In genomic region chr6:115141446-115141845, GRCm38 (mm10) we compare ENCODE assay signal across 23 mouse cellular contexts. TPM values are rescaled to one million over a fixed set of nuclear protein-coding genes. Genes with fewer than 3 reads are reported as not detected.
"Had no signal": no experiment of that assay in that cellular context is flagged by ENCODE, and none has a peak within 500 bp of the region (broad histone marks: within the 10 kb centered on the region; RNA-seq: fewer than 3 reads in every experiment).

No protein-coding gene starts in this region.

- H3K27me3 ChIP-seq: intestine, embryonic 15.5 days had no signal

- H3K27ac ChIP-seq: gastrocnemius, adult 2 months; heart, embryonic 10.5 days; hindbrain, embryonic 10.5 days; hindbrain, embryonic 12.5 days; hindbrain, embryonic 14.5 days; intestine, embryonic 15.5 days; left cerebral cortex, adult 2 months; limb, embryonic 10.5 days; limb, embryonic 12.5 days; liver, embryonic 14.5 days had no signal

- H3K4me1 ChIP-seq: heart, embryonic 10.5 days; heart, embryonic 12.5 days; hindbrain, embryonic 10.5 days; intestine, embryonic 15.5 days; limb, embryonic 10.5 days; limb, embryonic 12.5 days had no signal

- H3K9me3 ChIP-seq: heart, embryonic 10.5 days; heart, embryonic 12.5 days; hindbrain, embryonic 10.5 days; hindbrain, embryonic 12.5 days; intestine, embryonic 15.5 days; limb, embryonic 10.5 days had no signal

- H3K9ac ChIP-seq: heart, embryonic 12.5 days; hindbrain, embryonic 12.5 days; hindbrain, embryonic 14.5 days; intestine, embryonic 15.5 days; limb, embryonic 12.5 days; liver, embryonic 14.5 days had no signal

- DNase-seq: gastrocnemius, adult 2 months; gastrocnemius, postnatal 10 days; gastrocnemius, postnatal 25 days; heart, postnatal 10 days; heart, postnatal 4 days; kidney, adult 18-20 months; kidney, adult 8-10 months; kidney, postnatal 10 days; kidney, postnatal 25 days; kidney, postnatal 4 days; liver had no signal

- H3K36me3 ChIP-seq: heart, embryonic 10.5 days; heart, embryonic 12.5 days; hindbrain, embryonic 10.5 days; hindbrain, embryonic 12.5 days; intestine, embryonic 15.5 days; limb, embryonic 10.5 days; limb, embryonic 12.5 days had no signal

- H3K4me3 ChIP-seq: gastrocnemius, adult 2 months; heart, embryonic 10.5 days; heart, embryonic 12.5 days; hindbrain, embryonic 10.5 days; hindbrain, embryonic 12.5 days; intestine, embryonic 15.5 days; left cerebral cortex, adult 2 months; limb, embryonic 10.5 days; limb, embryonic 12.5 days had no signal

RNA-seq across cellular contexts. Expression of gene Syn2, which starts 6.7 kb away (rescaled TPM):
- total RNA-seq: granulocyte monocyte progenitor cell, adult 5-6 weeks had no signal
- polyA plus RNA-seq: inflammation-experienced regulatory T-cells, adult 6 months had no signal
